In genomic region chr4:152908235-152908634, GRCm38 (mm10) we compare ENCODE assay signal across 10 mouse cellular contexts.
DNase-seq lines count a peak whose midpoint lies in the region; ATAC-seq and TF ChIP-seq lines count a peak whose summit lies in the region.
"Had no signal": no experiment of that assay in that cellular context is flagged by ENCODE, and none has a peak within 500 bp of the region (broad histone marks: within the 10 kb centered on the region; RNA-seq: fewer than 3 reads in every experiment).

No protein-coding gene starts in this region.

- TF ChIP-seq POLR2A in thymus, adult 2 months (IDR thresholded peaks at IDR 0.05; ENCODE audit: control insufficient read depth, extremely low read depth, insufficient read depth, low read length, poor library complexity): no peak

- H3K36me3 ChIP-seq in hindbrain, postnatal 0 days (ENCODE audit: insufficient read depth, low read length): no peaks in the 10 kb centered on the region
- no peaks in the 10 kb centered on the region for H3K36me3 ChIP-seq in hindbrain, embryonic 12.5 days
- no peaks in the 10 kb centered on the region for H3K36me3 ChIP-seq in heart, embryonic 11.5 days (ENCODE audit: control insufficient read depth, insufficient read depth, low read length)
- H3K36me3 ChIP-seq in thymus, adult 2 months (ENCODE audit: control insufficient read depth, insufficient read depth, low read length): no peaks in the 10 kb centered on the region

- no peak overlapping the region for H3K4me3 ChIP-seq in hindbrain, postnatal 0 days (ENCODE audit: low read length)
- no peak overlapping the region for H3K4me3 ChIP-seq in hindbrain, embryonic 12.5 days
- H3K4me3 ChIP-seq in heart, embryonic 11.5 days (ENCODE audit: low read depth, low read length): no peak overlapping the region
- no peak overlapping the region for H3K4me3 ChIP-seq in thymus, adult 2 months (ENCODE audit: control insufficient read depth, insufficient read depth, low read length)

- H3K27ac ChIP-seq in hindbrain, postnatal 0 days: no peak overlapping the region
- H3K27ac ChIP-seq in hindbrain, embryonic 12.5 days: no peak overlapping the region
- H3K27ac ChIP-seq in heart, embryonic 11.5 days (ENCODE audit: low read depth, low read length): no peak overlapping the region
- no peak overlapping the region for H3K27ac ChIP-seq in thymus, adult 2 months (ENCODE audit: control insufficient read depth, insufficient read depth, low read length)

- peak; percentile 40 for DNase-seq in hindbrain, postnatal 0 days (ENCODE audit: low spot score)
- peak; percentile 1 for DNase-seq in NIH3T3 (ENCODE audit: low read depth)
- peak; percentile 20 to 41 for DNase-seq in layer of hippocampus, postnatal 25 days (ENCODE audit: extremely low spot score in 1 of 2, low spot score in 1 of 2)
- DNase-seq in adrenal gland, adult 18-20 months (ENCODE audit: low spot score in 2 of 2): no peak
- no peak for DNase-seq in cerebellum, adult 9-10 months
- DNase-seq in thymus, adult 2 months: no peak
- DNase-seq: liver, postnatal 0 days had no signal

- ATAC-seq in hindbrain, postnatal 0 days: no peak; the same call in 1 of the 2 replicates
- no peak for ATAC-seq in hindbrain, embryonic 12.5 days (ENCODE audit: low FRiP score)
- ATAC-seq in heart, embryonic 11.5 days (replicated peaks; ENCODE audit: insufficient number of reproducible peaks, low FRiP score, low TSS enrichment): peak; percentile 29; the same call in 1 of the 2 replicates
- ATAC-seq: liver, postnatal 0 days had no signal

- no peak overlapping the region for H3K4me2 ChIP-seq in hindbrain, postnatal 0 days (ENCODE audit: low read depth, low read length)
- no peak overlapping the region for H3K4me2 ChIP-seq in hindbrain, embryonic 12.5 days (replicated peaks)
- H3K4me2 ChIP-seq in heart, embryonic 11.5 days: no peak overlapping the region

- H3K27me3 ChIP-seq in hindbrain, postnatal 0 days (ENCODE audit: insufficient read depth, low read length): no peaks in the 10 kb centered on the region
- peaks cover 29% of the 10 kb centered on the region for H3K27me3 ChIP-seq in hindbrain, embryonic 12.5 days
- H3K27me3 ChIP-seq in heart, embryonic 11.5 days (ENCODE audit: control insufficient read depth, insufficient read depth, low read length): 0 out of 2 replicates have a peak, but pooled peaks cover 3% of the 10 kb centered on the region
- no peaks in the 10 kb centered on the region for H3K27me3 ChIP-seq in thymus, adult 2 months (ENCODE audit: control insufficient read depth, insufficient read depth, low read length)
- H3K27me3 ChIP-seq: CH12.LX had no signal

- H3K4me1 ChIP-seq in hindbrain, postnatal 0 days (ENCODE audit: insufficient read depth, low read length): no peaks in the 10 kb centered on the region
- H3K4me1 ChIP-seq in hindbrain, embryonic 12.5 days: peaks cover 12% of the 10 kb centered on the region; the same call in 1 of the 2 replicates
- H3K4me1 ChIP-seq in heart, embryonic 11.5 days (ENCODE audit: control insufficient read depth, insufficient read depth, low read length): no peaks in the 10 kb centered on the region
- H3K4me1 ChIP-seq in thymus, adult 2 months (replicated peaks; ENCODE audit: control insufficient read depth, insufficient read depth, low read length): no peaks in the 10 kb centered on the region

- H3K9me3 ChIP-seq in hindbrain, postnatal 0 days (ENCODE audit: low read length): no peaks in the 10 kb centered on the region
- H3K9me3 ChIP-seq in hindbrain, embryonic 12.5 days (replicated peaks): no peaks in the 10 kb centered on the region
- no peaks in the 10 kb centered on the region for H3K9me3 ChIP-seq in heart, embryonic 11.5 days (replicated peaks; ENCODE audit: control insufficient read depth, low read length)

- TF ChIP-seq CTCF in hindbrain, postnatal 0 days (IDR thresholded peaks at IDR 0.05; ENCODE audit: low read depth): no peak
- TF ChIP-seq CTCF in thymus, adult 2 months (IDR thresholded peaks at IDR 0.05; ENCODE audit: borderline replicate concordance, control insufficient read depth, extremely low read depth, insufficient read depth, low read length, poor library complexity): no peak

- WGBS in hindbrain, postnatal 0 days: 57% methylated on average over 5 of the region's 5 CpGs
- WGBS in hindbrain, embryonic 12.5 days: 81% methylated on average over 5 of the region's 5 CpGs
- WGBS in heart, embryonic 11.5 days (ENCODE audit: insufficient replicate concordance): 60% methylated on average over 5 of the region's 5 CpGs
- WGBS in thymus, adult 2 months: 90% methylated on average over 5 of the region's 5 CpGs

- no peak overlapping the region for H3K9ac ChIP-seq in hindbrain, postnatal 0 days (replicated peaks; ENCODE audit: low read length)
- no peak overlapping the region for H3K9ac ChIP-seq in hindbrain, embryonic 12.5 days
- H3K9ac ChIP-seq in heart, embryonic 11.5 days (ENCODE audit: low read depth, low read length): no peak overlapping the region
- H3K9ac ChIP-seq: liver, postnatal 0 days had no signal

Comparison
In these comparisons a context has a peak if more than half of its experiments do, and no peak if none do; other contexts are left out.
1. DNase-seq: peak in hindbrain, postnatal 0 days (single experiment), NIH3T3 (single experiment) and layer of hippocampus, postnatal 25 days (2 of 2); none in adrenal gland, adult 18-20 months (0 of 2), cerebellum, adult 9-10 months (single experiment) and thymus, adult 2 months (single experiment).